Mouse (Mus musculus): Measurements from ENCODE around the gene Magi2. TPM values are rescaled to one million over a fixed set of nuclear protein-coding genes. Genes with fewer than 3 reads are reported as not detected.
"Not testable (repeated sequence)": the region's sequence is repeated elsewhere in the genome, so short reads cannot be mapped to it uniquely, and the experiment has no call there.

The Magi2 gene
- polyA plus RNA-seq, 1 experiment from 2014 or later = 6.5 TPM

- 85% methylated on average over 4 of the region's 4 CpGs for WGBS
- Histone ChIP-seq H3K27me3 (replicated peaks; ENCODE audit: low read depth, poor library complexity, severe bottlenecking) (no peaks in the 10 kb centered on the region), H3K4me1 (no peaks in the 10 kb centered on the region), H3K4me3 (no peak overlapping the region), H3K9me3 (no peaks in the 10 kb centered on the region), H3K27ac (replicated peaks) (no peak overlapping the region), H3K36me3 (replicated peaks) (no peaks in the 10 kb centered on the region)
- DNase-seq (ENCODE audit: low spot score) = no peak
These were observed 246.1 kb downstream of the Magi2 start for GRCm38 (mm10) chr5:19472851-19473439.

DNA sequence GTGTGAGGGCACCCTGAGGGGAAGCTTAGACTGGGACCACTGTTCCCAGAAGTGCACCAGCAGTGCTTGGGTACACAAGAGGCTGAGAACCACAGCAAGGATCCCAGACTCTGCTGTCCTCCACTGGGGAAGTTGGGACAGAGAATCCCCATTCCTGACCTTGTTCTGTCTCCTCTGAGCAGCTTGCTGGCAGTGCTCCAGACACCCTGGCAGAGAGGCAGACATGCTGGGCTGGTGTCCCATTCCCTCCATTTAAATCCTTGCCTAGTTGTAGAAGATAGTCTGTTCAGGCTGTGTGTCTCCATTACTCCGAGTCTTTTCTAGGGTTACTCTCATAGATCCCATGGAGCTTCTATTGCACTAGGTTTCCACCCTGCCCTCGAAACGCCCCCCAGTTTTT, 256.1 kb downstream of the Magi2 start:
- Histone ChIP-seq H3K36me3 (replicated peaks) (no peaks in the 10 kb centered on the region), H3K4me3 (no peak overlapping the region), H3K27me3 (replicated peaks; ENCODE audit: low read depth, poor library complexity, severe bottlenecking) (no peaks in the 10 kb centered on the region), H3K27ac (replicated peaks) (no peak overlapping the region), H3K9me3 (no peaks in the 10 kb centered on the region), H3K4me1 (no peaks in the 10 kb centered on the region)
- WGBS = 87% methylated on average over 3 of the region's 3 CpGs
- DNase-seq (ENCODE audit: low spot score) = no peak

GRCm38 (mm10) chr5:19487947-19488346, 261.1 kb downstream of the Magi2 start:
- H3K4me3 ChIP-seq = no peak overlapping the region
- no peaks in the 10 kb centered on the region for H3K36me3 ChIP-seq (replicated peaks)
- no peaks in the 10 kb centered on the region for H3K9me3 ChIP-seq
- no peaks in the 10 kb centered on the region for H3K4me1 ChIP-seq
- no peak overlapping the region for H3K27ac ChIP-seq (replicated peaks)
- WGBS = 20% methylated on average over 7 of the region's 7 CpGs
- no peaks in the 10 kb centered on the region for H3K27me3 ChIP-seq (replicated peaks; ENCODE audit: low read depth, poor library complexity, severe bottlenecking)
- no peak for DNase-seq (ENCODE audit: low spot score)

DNA sequence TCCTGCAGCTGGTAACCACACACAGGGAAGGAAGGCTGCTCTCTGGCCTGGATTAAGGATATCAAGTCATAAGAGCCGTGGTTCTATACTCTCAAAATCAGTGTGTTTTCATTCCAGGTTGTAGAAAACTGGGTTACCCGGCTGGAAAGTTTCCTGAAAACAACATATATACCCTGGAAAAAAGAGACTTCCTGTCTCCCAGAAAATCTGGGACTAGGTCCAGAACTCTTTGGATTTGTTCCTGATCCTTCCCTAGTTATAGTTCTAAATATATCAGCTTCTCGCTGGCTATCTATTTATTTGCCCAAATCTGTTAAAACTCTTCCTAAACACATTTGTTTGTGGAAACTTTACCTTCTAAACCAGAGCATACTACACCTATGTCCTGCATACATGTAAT, 274.2 kb downstream of the Magi2 start:
- 88% methylated on average over 3 of the region's 3 CpGs for whole genome bisulfite sequencing
- Histone ChIP-seq H3K27me3 (replicated peaks; ENCODE audit: low read depth, poor library complexity, severe bottlenecking) (no peaks in the 10 kb centered on the region), H3K36me3 (replicated peaks) (no peaks in the 10 kb centered on the region), H3K9me3 (no peaks in the 10 kb centered on the region), H3K27ac (replicated peaks) (no peak overlapping the region), H3K4me3 (no peak overlapping the region), H3K4me1 (no peaks in the 10 kb centered on the region)
- DNase-seq (ENCODE audit: low spot score) = no peak

GRCm38 (mm10) chr5:19522168-19522567, 295.3 kb downstream of the Magi2 start:
- Histone ChIP-seq H3K4me3 (no peak overlapping the region), H3K27me3 (replicated peaks; ENCODE audit: low read depth, poor library complexity, severe bottlenecking) (no peaks in the 10 kb centered on the region), H3K36me3 (replicated peaks) (no peaks in the 10 kb centered on the region), H3K9me3 (no peaks in the 10 kb centered on the region), H3K27ac (replicated peaks) (no peak overlapping the region), H3K4me1 (no peaks in the 10 kb centered on the region)
- peak; percentile 8 for DNase-seq (ENCODE audit: low spot score)

DNA sequence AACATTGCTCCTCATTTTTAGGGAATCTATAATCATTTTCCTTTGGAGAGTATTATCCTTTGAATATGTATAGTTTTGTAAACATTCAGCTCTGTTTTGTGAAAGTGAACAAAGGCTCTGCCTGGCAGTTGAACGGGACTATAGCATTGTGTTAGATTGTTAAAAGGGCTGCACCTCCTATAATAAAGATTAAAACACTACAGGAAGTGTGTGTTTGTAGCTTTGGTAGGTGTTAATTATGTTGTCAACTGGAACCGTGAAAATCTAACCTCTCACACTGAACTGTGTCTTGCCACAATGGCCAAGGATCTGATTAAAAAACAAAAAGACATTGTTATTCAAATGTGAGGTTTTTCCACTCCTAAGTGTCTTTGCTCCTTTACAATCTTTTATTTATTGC, 312.5 kb downstream of the Magi2 start:
- WGBS = 25% methylated on average over 2 of the region's 2 CpGs
- DNase-seq (ENCODE audit: low spot score) = no peak
- Histone ChIP-seq H3K27me3 (replicated peaks; ENCODE audit: low read depth, poor library complexity, severe bottlenecking) (no peaks in the 10 kb centered on the region), H3K4me1 (no peaks in the 10 kb centered on the region), H3K27ac (replicated peaks) (no peak overlapping the region), H3K9me3 (no peaks in the 10 kb centered on the region), H3K4me3 (no peak overlapping the region), H3K36me3 (replicated peaks) (no peaks in the 10 kb centered on the region)

DNA sequence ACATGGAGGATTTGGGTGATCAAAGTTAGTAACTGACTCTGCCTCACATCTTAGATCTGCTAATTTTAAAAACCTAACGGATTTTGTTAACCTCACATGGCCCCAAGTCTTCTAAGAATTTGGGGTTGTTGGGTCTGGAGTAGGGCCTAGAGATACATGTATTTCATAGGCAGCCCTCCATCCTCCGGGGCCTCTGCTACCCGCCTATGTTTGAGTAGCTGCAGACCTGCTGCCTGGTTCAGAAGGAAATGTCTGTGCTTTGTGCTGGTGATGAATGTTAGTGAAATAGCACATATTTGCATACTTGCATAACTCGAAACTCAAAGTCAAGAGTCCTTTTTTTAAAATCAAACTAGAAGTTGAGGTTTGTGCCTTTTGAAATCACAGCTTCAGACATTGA, 319.6 kb downstream of the Magi2 start:
- Histone ChIP-seq H3K4me3 (no peak overlapping the region), H3K36me3 (replicated peaks) (no peaks in the 10 kb centered on the region), H3K4me1 (no peaks in the 10 kb centered on the region), H3K27me3 (replicated peaks; ENCODE audit: low read depth, poor library complexity, severe bottlenecking) (no peaks in the 10 kb centered on the region), H3K9me3 (no peaks in the 10 kb centered on the region), H3K27ac (replicated peaks) (no peak overlapping the region)
- no peak for DNase-seq (ENCODE audit: low spot score)
- WGBS = 83% methylated on average over 4 of the region's 4 CpGs

DNA sequence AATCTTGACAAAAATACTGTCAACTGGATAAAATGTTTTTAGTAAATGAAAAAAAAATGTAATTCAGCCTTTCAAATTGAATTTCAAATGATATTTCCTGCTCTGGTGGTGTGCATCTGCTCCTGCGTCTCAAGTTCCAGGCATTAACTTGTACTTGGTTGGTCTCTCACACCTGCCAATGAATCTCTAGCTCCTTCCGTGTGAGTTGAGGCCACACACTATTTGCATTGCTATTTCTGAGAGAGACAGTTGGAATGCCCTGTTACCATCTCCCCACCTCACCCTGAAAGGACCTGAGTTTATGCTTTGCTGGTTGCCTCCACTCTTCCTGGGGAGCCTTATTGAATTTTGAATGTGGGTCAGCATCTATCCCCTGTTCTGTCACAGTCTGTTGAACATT, 320.1 kb downstream of the Magi2 start:
- 77% methylated on average over 2 of the region's 2 CpGs for WGBS
- no peaks in the 10 kb centered on the region for H3K9me3 ChIP-seq
- no peak for DNase-seq (ENCODE audit: low spot score)

DNA sequence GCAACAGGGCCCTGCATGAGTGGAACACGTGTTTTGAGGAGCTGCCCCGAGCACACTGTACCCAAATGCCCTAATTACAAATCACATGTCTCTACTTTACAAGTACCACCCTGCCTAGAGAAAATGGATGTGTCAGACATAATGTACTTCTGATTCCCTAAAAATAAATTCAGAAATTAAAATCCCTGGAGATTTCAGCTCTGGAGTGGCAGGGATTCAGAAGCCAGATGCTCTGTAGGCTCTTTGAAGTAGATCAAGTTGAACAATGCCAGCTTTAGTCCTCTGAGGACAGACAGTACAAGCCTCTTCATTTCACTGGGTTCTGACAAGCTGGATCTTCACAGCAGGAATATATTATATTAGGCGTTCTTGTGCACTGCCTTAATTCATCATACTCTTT, 326.7 kb downstream of the Magi2 start:
- no peak overlapping the region for H3K27ac ChIP-seq (replicated peaks)
- H3K36me3 ChIP-seq (replicated peaks) = no peaks in the 10 kb centered on the region
- no peak for DNase-seq (ENCODE audit: low spot score)
- no peaks in the 10 kb centered on the region for H3K27me3 ChIP-seq (replicated peaks; ENCODE audit: low read depth, poor library complexity, severe bottlenecking)
- 77% methylated on average over 3 of the region's 3 CpGs for WGBS
- H3K4me1 ChIP-seq = no peaks in the 10 kb centered on the region
- no peak overlapping the region for H3K4me3 ChIP-seq
- no peaks in the 10 kb centered on the region for H3K9me3 ChIP-seq

More for the DNA sequence above, 320.1 kb downstream of the Magi2 start:
- Histone ChIP-seq H3K27ac (replicated peaks) (no peak overlapping the region), H3K4me1 (no peaks in the 10 kb centered on the region), H3K4me3 (no peak overlapping the region), H3K27me3 (replicated peaks; ENCODE audit: low read depth, poor library complexity, severe bottlenecking) (no peaks in the 10 kb centered on the region), H3K36me3 (replicated peaks) (no peaks in the 10 kb centered on the region)

DNA sequence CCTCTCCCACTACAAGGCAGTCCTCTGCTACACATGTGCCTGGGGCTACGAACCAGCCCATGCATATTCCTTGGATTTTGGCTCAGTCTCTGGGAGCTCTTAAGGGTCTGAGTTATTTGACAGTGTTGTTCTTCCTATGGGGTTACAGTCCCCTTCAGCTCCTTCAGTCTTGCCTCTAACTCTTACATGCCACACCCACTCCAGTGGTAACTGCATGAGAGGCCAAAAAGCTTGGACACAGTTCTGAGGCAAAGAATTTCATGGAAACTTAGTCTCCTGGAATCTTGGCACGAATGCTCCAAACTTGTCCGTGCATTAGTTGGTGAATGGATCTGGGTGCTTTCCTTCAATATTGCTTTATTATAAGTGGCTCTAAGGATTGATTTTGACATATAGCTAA, 338.8 kb downstream of the Magi2 start:
- no peak for DNase-seq (ENCODE audit: low spot score)
- no peaks in the 10 kb centered on the region for H3K9me3 ChIP-seq
- no peak overlapping the region for H3K27ac ChIP-seq (replicated peaks)
- WGBS = 84% methylated on average over 3 of the region's 3 CpGs
- H3K27me3 ChIP-seq (replicated peaks; ENCODE audit: low read depth, poor library complexity, severe bottlenecking) = no peaks in the 10 kb centered on the region
- no peaks in the 10 kb centered on the region for H3K36me3 ChIP-seq (replicated peaks)
- no peaks in the 10 kb centered on the region for H3K4me1 ChIP-seq
- no peak overlapping the region for H3K4me3 ChIP-seq

GRCm38 (mm10) chr5:19566136-19566535, 339.3 kb downstream of the Magi2 start:
- not testable (repeated sequence) for DNase-seq (ENCODE audit: low spot score); H3K4me3 ChIP-seq; H3K27ac ChIP-seq (replicated peaks); H3K36me3 ChIP-seq (replicated peaks); H3K4me1 ChIP-seq; H3K9me3 ChIP-seq; H3K27me3 ChIP-seq (replicated peaks; ENCODE audit: low read depth, poor library complexity, severe bottlenecking)
- 85% methylated on average over 1 of the region's 1 CpGs for WGBS

DNA sequence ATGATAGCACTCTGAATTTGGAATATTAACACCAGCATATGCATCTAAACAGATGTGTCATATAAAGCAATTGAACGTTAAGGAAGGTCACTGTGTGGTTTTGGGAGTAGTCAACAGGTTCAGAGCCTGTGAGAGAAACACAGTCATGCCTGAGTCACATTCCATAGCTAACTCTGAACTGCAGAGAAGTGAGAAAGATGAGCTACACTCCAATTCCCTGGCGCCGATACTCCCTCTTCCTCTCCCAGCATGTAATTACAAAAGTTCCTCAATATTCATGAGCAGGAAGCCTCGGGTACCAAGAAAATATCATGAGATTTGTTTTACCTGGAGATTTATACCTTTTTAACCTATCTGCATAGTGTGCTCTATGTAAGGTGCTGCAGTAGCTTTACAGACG, 380.9 kb downstream of the Magi2 start:
- H3K27me3 ChIP-seq (replicated peaks; ENCODE audit: low read depth, poor library complexity, severe bottlenecking) = no peaks in the 10 kb centered on the region
- no peaks in the 10 kb centered on the region for H3K4me1 ChIP-seq
- WGBS = 77% methylated on average over 5 of the region's 5 CpGs
- no peak for DNase-seq (ENCODE audit: low spot score)
- H3K36me3 ChIP-seq (replicated peaks) = no peaks in the 10 kb centered on the region
- no peak overlapping the region for H3K27ac ChIP-seq (replicated peaks)
- no peak overlapping the region for H3K4me3 ChIP-seq
- H3K9me3 ChIP-seq = no peaks in the 10 kb centered on the region

- no peak for DNase-seq (ENCODE audit: low spot score)
- H3K27ac ChIP-seq (replicated peaks) = no peak overlapping the region
- 92% methylated on average over 1 of the region's 1 CpGs for WGBS
- no peaks in the 10 kb centered on the region for H3K27me3 ChIP-seq (replicated peaks; ENCODE audit: low read depth, poor library complexity, severe bottlenecking)
- no peaks in the 10 kb centered on the region for H3K9me3 ChIP-seq
- no peaks in the 10 kb centered on the region for H3K4me1 ChIP-seq
- no peak overlapping the region for H3K4me3 ChIP-seq
- H3K36me3 ChIP-seq (replicated peaks) = no peaks in the 10 kb centered on the region
These were observed 385.0 kb downstream of the Magi2 start for GRCm38 (mm10) chr5:19611788-19612187.

DNA sequence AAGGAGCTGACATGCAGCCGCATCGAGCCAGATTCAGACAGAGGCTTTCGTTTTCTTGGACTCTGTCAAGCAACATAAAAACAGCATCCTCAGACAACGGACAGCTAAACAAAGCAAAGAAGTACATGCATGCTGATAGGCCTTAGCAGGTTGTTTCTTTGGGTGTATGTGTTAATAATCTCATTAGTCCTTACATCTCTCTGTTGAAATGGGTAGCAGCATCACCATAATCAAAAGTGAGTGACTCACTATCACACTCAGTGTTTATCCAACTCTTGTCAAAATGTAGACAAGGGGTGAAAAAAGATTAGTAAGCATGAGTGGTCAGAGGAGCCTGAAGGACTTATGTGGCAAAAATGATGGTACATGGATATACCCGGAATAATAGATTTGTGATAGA, 394.8 kb downstream of the Magi2 start:
- no peaks in the 10 kb centered on the region for H3K27me3 ChIP-seq (replicated peaks; ENCODE audit: low read depth, poor library complexity, severe bottlenecking)
- 83% methylated on average over 5 of the region's 5 CpGs for WGBS
- no peaks in the 10 kb centered on the region for H3K9me3 ChIP-seq

More for the DNA sequence above, 394.8 kb downstream of the Magi2 start:
- no peaks in the 10 kb centered on the region for H3K36me3 ChIP-seq (replicated peaks)
- H3K27ac ChIP-seq (replicated peaks) = no peak overlapping the region
- H3K4me3 ChIP-seq = no peak overlapping the region
- no peaks in the 10 kb centered on the region for H3K4me1 ChIP-seq
- DNase-seq (ENCODE audit: low spot score) = no peak

Data from embryonic facial prominence, embryonic 10.5 days (tissue).